Mouse (Mus musculus) Patski (cell line): ENCODE measurements at regions not wholly inside any gene's neighbourhood (a gene's known extent, or its start where the extent isn't known, plus 50 kb on each side); places are given as distances from the start of the nearest gene placed in this dataset.

Experiments used
- ATAC-seq: fragments of 100-300 bp; one replicate; pipeline ENCODE4 v1.8.0; 2021
- CTCF ChIA-PET: fragments of 350-600 bp; sonication (Branson Sonifier 250); formaldehyde crosslinking; loops from one replicate; lab custom pipeline; 2022; ENCODE audit warnings: inconsistent platforms; lab: Charles Lee
- POLR2A ChIA-PET: fragments of 350-600 bp; sonication (Branson Sonifier 250); formaldehyde crosslinking; loops from one replicate; lab custom pipeline; 2022; ENCODE audit warnings: antibody characterized with exemption, inconsistent platforms; lab: Charles Lee
- DNase-seq: peaks from one replicate; pipeline ENCODE4 v3.0.0-alpha.2; 2011; ENCODE audit warnings: low read depth, low spot score
- H3K27me3 ChIP-seq: fragments of 371-371 bp; one replicate; pipeline ENCODE4 v1.5.1; 2021
- CTCF ChIP-seq: fragments of 100-300 bp; IDR thresholded peaks from one replicate; pipeline ENCODE4 v1.5.1; 2021
- in situ Hi-C: fragments of 300-500 bp; cut with MboI; formaldehyde crosslinking; loops from 3 replicates; pipeline ENCODE4 v1.11.1; 2018; ENCODE audit warnings: low pct_unique_long_range_greater_than_20kb, mixed read lengths

- ATAC-seq (no peak), DNase-seq (no peak)
- TF ChIP-seq CTCF = no peak
- POLR2A ChIA-PET = no interaction called here
- CTCF ChIA-PET = no interaction called here
- in situ Hi-C loops = no loop called here
- H3K27me3 ChIP-seq = peaks cover 4% of the 10 kb centered on the region
Observed at GRCm38 (mm10) chr1:33271437-33272145, 398.0 kb downstream of the Prim2 start.

GRCm38 (mm10) chr1:33269162-33269561 is 400.4 kb downstream of the Prim2 start:
- no peak for ATAC-seq
- no peak for DNase-seq
- in situ Hi-C loops = no loop called here
- ChIA-PET POLR2A (no interaction called here), CTCF (no interaction called here)
- H3K27me3 ChIP-seq = peaks cover 6% of the 10 kb centered on the region
- no peak for TF ChIP-seq CTCF

- ATAC-seq (no peak), DNase-seq (no peak)
- ChIA-PET POLR2A (no interaction called here), CTCF (interaction anchor here (0.9 to 1.3 kb wide), 3 partner anchors 10 to 18 kb away, joined by 3 to 6 read pairs (median 4); no protein-coding TSS in a partner anchor)
- H3K27me3 ChIP-seq = peaks cover 9% of the 10 kb centered on the region
- no peak for TF ChIP-seq CTCF
- in situ Hi-C loops = no loop called here
Observed at GRCm38 (mm10) chr1:33265731-33266415, 403.7 kb downstream of the Prim2 start.

- ChIA-PET POLR2A (no interaction called here), CTCF (interaction anchor here (1.3 kb wide), 1 partner anchor 11 kb away, joined by 3 read pairs; no protein-coding TSS in a partner anchor)
- no peak for ATAC-seq
- in situ Hi-C loops = no loop called here
- no peaks in the 10 kb centered on the region for H3K27me3 ChIP-seq
- no peak for TF ChIP-seq CTCF
- no peak for DNase-seq
Observed at GRCm38 (mm10) chr1:33249474-33249873, 420.1 kb downstream of the Prim2 start.

GRCm38 (mm10) chr1:33247076-33247475 is 422.5 kb downstream of the Prim2 start:
- H3K27me3 ChIP-seq = no peaks in the 10 kb centered on the region
- ChIA-PET CTCF (interaction anchor here (1.5 kb wide), 1 partner anchor 19 kb away, joined by 4 read pairs; no protein-coding TSS in a partner anchor), POLR2A (no interaction called here)
- ATAC-seq (no peak), DNase-seq (no peak)
- no peak for TF ChIP-seq CTCF
- in situ Hi-C loops = no loop called here

GRCm38 (mm10) chr1:33245186-33245585 is 424.4 kb downstream of the Prim2 start:
- DNase-seq (no peak), ATAC-seq (no peak)
- in situ Hi-C loops = no loop called here
- no peaks in the 10 kb centered on the region for H3K27me3 ChIP-seq
- CTCF ChIA-PET = interaction anchor here (0.8 to 1.1 kb wide), 2 partner anchors 9 to 22 kb away, joined by 3 to 4 read pairs; no protein-coding TSS in a partner anchor
- POLR2A ChIA-PET = no interaction called here
- no peak for TF ChIP-seq CTCF

GRCm38 (mm10) chr1:33244691-33245090 is 424.9 kb downstream of the Prim2 start:
- ATAC-seq (no peak), DNase-seq (no peak)
- TF ChIP-seq CTCF = no peak
- H3K27me3 ChIP-seq = no peaks in the 10 kb centered on the region
- in situ Hi-C loops = no loop called here
- ChIA-PET POLR2A (no interaction called here), CTCF (interaction anchor here (0.8 to 1.1 kb wide), 2 partner anchors 9 to 22 kb away, joined by 3 to 4 read pairs; no protein-coding TSS in a partner anchor)

GRCm38 (mm10) chr1:33222997-33223396 is 446.6 kb downstream of the Prim2 start:
- no peak for ATAC-seq
- TF ChIP-seq CTCF = no peak
- no peak for DNase-seq
- H3K27me3 ChIP-seq = no peaks in the 10 kb centered on the region
- in situ Hi-C loops = no loop called here
- POLR2A ChIA-PET = no interaction called here
- CTCF ChIA-PET = interaction anchor here (1.3 kb wide), 1 partner anchor 22 kb away, joined by 4 read pairs; no protein-coding TSS in a partner anchor

GRCm38 (mm10) chr1:33214815-33215214 is 454.8 kb downstream of the Prim2 start:
- DNase-seq (no peak), ATAC-seq (no peak)
- in situ Hi-C loops = no loop called here
- peaks cover 19% of the 10 kb centered on the region for H3K27me3 ChIP-seq
- no peak for TF ChIP-seq CTCF
- ChIA-PET CTCF (no interaction called here), POLR2A (no interaction called here)

GRCm38 (mm10) chr1:33214394-33214793 is 455.2 kb downstream of the Prim2 start:
- no peak for TF ChIP-seq CTCF
- H3K27me3 ChIP-seq = peaks cover 19% of the 10 kb centered on the region
- ChIA-PET POLR2A (no interaction called here), CTCF (no interaction called here)
- in situ Hi-C loops = no loop called here
- no peak for ATAC-seq
- DNase-seq = no peak

GRCm38 (mm10) chr1:33201571-33202189 is 467.9 kb downstream of the Prim2 start:
- no peak for TF ChIP-seq CTCF

More at GRCm38 (mm10) chr1:33201571-33202189, 467.9 kb downstream of the Prim2 start:
- CTCF ChIA-PET = no interaction called here
- H3K27me3 ChIP-seq = peaks cover 4% of the 10 kb centered on the region
- in situ Hi-C loops = no loop called here
- POLR2A ChIA-PET = no interaction called here
- ATAC-seq (no peak), DNase-seq (no peak)
